Mouse (Mus musculus) mature B cell (primary cell): ENCODE measurements at regions not wholly inside any gene's neighbourhood (a gene's known extent, or its start where the extent isn't known, plus 50 kb on each side); places are given as distances from the start of the nearest gene placed in this dataset.
"Not testable (repeated sequence)": the region's sequence is repeated elsewhere in the genome, so short reads cannot be mapped to it uniquely, and the experiment has no call there.

Source experiments
- in situ Hi-C: fragments of 300-500 bp; cut with MboI; formaldehyde crosslinking; loops from 2 replicates; pipeline ENCODE4 v1.14.3; 2019

- in situ Hi-C loops: no loop called here
Measured at GRCm38 (mm10) chr9:33004536-33004935, 368.5 kb downstream of the Ets1 start.

GRCm38 (mm10) chr9:33007456-33008063 is 371.5 kb downstream of the Ets1 start:
- in situ Hi-C loops: no loop called here

DNA sequence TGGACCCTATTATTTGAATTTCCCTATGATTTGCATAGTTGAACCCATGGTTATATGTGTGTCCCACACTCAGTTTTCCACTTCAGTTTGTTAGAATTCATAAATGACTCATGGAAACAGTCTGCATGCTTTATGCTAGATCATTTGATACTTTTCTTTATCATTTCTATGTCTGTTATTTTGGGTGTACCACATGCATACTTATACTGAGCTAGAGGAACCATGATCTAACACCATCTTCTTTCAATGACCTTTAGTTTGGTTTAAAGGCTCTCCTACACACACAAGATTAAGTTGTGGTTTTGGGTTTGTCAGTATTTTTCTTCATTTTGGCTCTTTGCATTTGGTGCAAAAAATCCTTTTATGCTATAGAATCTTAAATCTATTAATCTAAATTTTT is 375.2 kb downstream of the Ets1 start:
- in situ Hi-C loops: no loop called here

- in situ Hi-C loops: no loop called here
Measured at GRCm38 (mm10) chr9:33035401-33035800, 399.4 kb downstream of the Ets1 start.

GRCm38 (mm10) chr9:33039221-33039790 is 403.3 kb downstream of the Ets1 start:
- in situ Hi-C loops: no loop called here

GRCm38 (mm10) chr9:33050789-33051188 is 414.8 kb downstream of the Ets1 start:
- in situ Hi-C loops: no loop called here

- in situ Hi-C loops: no loop called here
Measured at GRCm38 (mm10) chr9:33060636-33061264, 424.7 kb downstream of the Ets1 start.

DNA sequence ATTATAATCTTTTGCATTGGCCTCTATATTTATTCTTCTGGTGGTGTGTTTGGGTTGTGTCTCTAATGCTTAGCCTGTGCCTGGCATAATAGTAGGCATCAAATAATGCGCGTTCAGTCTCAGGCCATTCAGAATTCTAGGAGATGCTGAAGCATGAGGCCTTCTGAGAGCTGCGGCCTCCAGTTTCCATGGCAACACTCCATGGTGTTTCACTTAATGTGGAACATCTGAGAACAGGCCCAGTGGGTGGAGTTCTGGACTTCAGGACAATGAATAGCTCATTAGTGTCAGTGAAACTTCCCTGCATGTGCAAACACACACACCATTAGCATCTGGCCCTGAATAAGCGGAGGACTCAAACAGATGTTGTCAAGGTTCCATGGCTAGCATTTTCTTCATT is 426.5 kb downstream of the Ets1 start:
- in situ Hi-C loops: no loop called here

DNA sequence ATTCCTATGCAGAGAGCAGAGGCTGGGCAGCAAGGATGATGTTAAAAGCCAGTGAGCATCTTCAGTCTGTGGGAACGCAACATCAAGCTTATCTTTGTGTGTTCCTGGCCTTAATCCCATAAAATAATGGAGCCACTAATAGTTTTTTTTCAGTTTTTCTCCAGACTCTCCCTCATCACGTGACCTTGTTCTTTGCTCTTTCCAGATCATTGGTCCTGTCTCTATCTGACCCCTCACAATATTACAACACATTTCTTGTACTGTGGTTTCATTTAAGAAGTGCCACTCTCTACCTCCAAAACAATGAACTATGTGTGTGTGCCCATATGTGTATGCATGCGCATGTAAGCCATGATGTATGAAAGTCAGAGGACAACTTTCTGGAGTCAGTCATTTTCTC is 429.3 kb downstream of the Ets1 start:
- in situ Hi-C loops: no loop called here

DNA sequence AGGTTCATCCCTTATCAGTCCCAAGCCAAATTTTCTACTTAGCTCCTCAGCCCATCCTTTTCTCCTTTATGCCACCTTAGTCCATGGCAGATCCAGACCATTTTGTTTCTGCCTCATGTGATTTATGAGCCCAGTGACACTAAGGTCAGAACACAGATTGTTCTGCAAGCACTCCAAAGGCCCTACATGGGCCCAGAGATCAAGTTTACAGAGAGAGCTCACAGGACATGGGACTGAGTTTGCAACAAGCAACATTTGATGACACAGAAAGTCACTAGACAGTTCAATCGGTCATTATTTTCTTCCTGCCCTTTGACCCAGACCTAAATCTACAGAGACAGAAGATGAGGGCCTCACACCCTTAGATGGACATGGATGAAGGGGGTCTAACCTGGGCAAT is 431.5 kb downstream of the Ets1 start:
- in situ Hi-C loops: no loop called here

DNA sequence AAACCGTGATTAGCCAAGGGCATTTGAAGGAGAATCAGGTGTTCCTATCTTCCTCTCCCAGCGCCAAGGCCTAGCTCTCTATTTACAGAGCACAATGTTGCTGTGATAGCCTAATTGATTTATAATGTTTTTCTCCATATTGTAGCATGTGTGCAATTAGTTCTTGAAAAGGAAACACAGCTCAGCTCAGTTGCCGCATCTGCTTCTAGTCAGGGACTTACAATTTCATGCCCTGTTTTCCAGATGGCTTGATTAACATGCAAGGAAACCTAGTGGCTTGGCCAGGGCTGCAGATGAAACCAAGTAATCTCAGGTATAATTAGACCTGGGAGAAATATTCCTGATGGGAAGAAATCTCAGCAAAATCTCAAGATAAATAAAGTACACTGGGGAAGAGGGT is 434.1 kb downstream of the Ets1 start:
- in situ Hi-C loops: no loop called here

- in situ Hi-C loops: loop anchor here (25.0 kb wide), 1 partner anchor 318 kb away; no protein-coding TSS in a partner anchor
Measured at GRCm38 (mm10) chr9:33080271-33080670, 444.2 kb downstream of the Ets1 start.

- in situ Hi-C loops: loop anchor here (25.0 kb wide), 1 partner anchor 318 kb away; no protein-coding TSS in a partner anchor
Measured at GRCm38 (mm10) chr9:33080774-33081173, 444.8 kb downstream of the Ets1 start.

DNA sequence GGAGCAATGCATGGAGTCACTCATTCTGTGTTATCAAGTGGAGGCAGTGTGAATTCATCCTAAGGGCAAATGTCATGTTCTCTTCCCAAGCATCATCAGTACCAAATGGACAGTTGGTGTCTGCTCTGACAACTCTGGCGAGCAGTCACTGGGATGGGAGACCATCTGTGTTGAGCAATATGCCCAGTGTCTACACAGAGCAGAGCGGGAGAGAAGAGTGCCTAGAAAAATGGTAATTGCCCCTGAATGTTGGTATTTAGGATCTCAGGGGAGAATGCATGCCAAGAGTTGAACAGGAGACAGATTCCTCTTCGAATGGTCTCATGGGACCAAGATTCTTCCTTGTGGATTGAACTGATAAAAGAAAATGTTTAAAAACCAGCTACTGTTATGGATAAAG is 454.0 kb downstream of the Ets1 start:
- in situ Hi-C loops: loop anchor here (10.0 to 25.0 kb wide), 3 partner anchors 145 to 505 kb away; no protein-coding TSS in a partner anchor

GRCm38 (mm10) chr9:33091664-33092063 is 455.6 kb downstream of the Ets1 start:
- in situ Hi-C loops: loop anchor here (10.0 to 25.0 kb wide), 3 partner anchors 147 to 507 kb away; no protein-coding TSS in a partner anchor

DNA sequence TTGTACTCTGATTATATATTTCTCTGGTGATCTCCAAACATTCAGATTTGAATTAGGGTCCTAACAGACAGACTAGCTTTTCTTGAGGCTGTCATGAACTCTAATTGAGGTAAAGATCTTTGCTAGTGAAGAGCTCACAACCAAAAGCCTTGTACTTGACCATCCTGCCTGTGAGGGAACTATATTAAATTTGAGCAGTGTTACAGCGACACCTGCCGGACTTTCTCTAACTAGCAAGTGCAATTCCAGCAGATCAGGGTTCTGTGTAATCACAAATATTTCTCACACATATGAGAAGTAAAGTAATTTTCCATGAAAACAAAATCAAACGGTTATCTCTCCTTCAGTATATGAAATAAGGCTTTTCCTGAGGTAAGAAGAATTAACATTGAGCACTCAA is 459.6 kb downstream of the Ets1 start:
- in situ Hi-C loops: loop anchor here (5.0 to 25.0 kb wide), 4 partner anchors 151 to 823 kb away; no protein-coding TSS in a partner anchor

DNA sequence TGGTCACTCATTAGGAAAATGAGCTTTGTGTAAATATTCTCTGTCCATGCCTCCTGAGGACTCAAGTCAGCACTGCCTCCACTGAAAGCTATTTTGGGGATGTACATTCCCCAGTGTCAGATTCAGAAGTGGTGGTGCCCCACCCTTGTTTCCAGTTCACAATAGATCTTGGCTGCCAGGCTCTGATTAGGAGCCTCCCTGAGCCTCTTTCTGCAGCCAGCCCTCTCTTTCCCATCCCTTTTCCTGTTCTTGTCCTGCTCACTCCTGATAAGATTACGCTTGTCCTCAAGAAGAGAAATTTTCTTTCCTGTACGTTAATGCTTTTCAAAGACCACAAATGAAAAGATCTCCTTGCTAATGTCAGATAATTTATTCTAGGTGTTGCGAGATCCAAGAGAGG is 465.2 kb downstream of the Ets1 start:
- in situ Hi-C loops: no loop called here

- in situ Hi-C loops: no loop called here
Measured at GRCm38 (mm10) chr9:33104623-33105074, 468.6 kb downstream of the Ets1 start.

DNA sequence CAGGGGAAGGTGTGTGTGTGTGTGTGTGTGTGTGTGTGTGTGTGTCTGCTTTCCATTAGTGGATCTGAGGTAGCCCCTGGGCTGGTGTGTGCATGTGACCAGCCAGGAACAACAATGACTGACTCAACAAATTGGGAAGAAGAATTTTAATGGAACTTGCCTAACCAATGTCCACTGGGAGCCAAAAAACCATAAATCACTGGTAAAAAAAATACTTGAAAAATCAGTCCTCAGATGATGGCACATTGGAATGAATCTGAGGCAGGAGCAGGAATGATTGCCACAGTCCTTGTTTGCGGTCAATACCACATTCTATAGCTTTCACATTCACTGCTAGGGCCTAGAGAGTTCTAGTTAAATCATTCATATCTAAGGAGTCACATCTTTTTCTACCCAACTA is 487.8 kb downstream of the Ets1 start:
- in situ Hi-C loops: no loop called here

DNA sequence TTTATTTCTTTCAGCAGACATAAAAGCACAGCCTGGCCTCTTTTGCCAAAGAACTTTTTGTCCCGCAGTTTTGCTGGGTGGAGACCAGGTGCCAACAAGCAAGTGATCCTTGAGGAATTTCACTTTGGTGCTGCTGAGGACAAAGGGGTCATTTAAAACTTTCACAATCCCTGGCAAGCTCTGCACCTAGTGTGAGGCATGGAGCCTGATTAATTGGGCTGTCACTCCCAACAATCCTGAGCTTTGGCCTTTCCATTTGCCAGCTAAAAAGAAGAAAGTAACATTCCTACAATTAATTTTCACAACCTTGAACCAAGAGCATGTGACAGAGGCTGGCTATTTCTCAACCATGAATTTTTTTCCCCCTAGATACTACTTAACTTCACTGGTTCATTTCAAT is 516.2 kb downstream of the Ets1 start:
- in situ Hi-C loops: no loop called here

DNA sequence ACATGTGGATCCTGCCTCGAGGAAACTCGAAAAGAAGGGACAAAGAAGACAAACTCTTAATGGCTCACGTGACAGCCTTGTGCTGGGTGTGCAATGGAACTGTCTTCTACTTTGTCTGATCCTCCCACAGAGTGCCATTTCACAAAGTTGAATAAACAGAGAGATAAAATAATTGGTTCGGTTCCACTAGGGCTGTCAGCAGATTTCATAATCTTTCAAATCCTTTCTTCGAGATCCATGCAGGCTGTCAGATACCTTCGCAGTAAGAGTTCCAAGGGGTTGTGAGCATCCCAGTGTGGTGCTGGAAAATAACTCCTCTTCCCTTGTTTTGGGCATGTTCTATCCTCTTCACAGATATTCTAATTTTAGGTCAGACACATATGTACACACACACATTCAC is 532.1 kb downstream of the Ets1 start:
- in situ Hi-C loops: no loop called here

- in situ Hi-C loops: not testable (repeated sequence)
Measured at GRCm38 (mm10) chr9:33169093-33169492, 533.1 kb downstream of the Ets1 start.

GRCm38 (mm10) chr9:33180066-33180465 is 544.0 kb downstream of the Ets1 start:
- in situ Hi-C loops: no loop called here
